Mouse (Mus musculus) ES-E14 (cell line): ENCODE results near the gene Snrnp35.

Source experiments
- CHD2 ChIP-seq: IDR thresholded peaks from 2 replicates; pipeline ENCODE4 v1.6.1; 2014; ENCODE audit warnings: mild to moderate bottlenecking, low read depth, low read length, inconsistent platforms
- ZNF384 ChIP-seq: IDR thresholded peaks from 2 replicates; pipeline ENCODE4 v1.6.1; 2012; ENCODE audit warnings: low read depth, low read length, inconsistent platforms

- TF ChIP-seq CHD2 (no peak), ZNF384 (no peak)
These were observed 22.3 kb downstream of the Snrnp35 start for GRCm38 (mm10) chr5:124505235-124505634.
